Mouse (Mus musculus) central nervous system, embryonic 18 days (tissue): ENCODE data around the gene Tbc1d8b. TPM values are rescaled to one million over a fixed set of nuclear protein-coding genes. Genes with fewer than 3 reads are reported as not detected.

Source experiments
- polyA plus RNA-seq: library from polyadenylated mRNA; depleted of rRNA; stranded (reverse); fragments of >200 nt; gene quantifications from 2 replicates; pipeline ENCODE4 v1.2.3, GENCODE M21; 2012; rRNA removed

Tbc1d8b gene
- 1.3 and 1.6 TPM in 2 replicates for polyA plus RNA-seq

DNA sequence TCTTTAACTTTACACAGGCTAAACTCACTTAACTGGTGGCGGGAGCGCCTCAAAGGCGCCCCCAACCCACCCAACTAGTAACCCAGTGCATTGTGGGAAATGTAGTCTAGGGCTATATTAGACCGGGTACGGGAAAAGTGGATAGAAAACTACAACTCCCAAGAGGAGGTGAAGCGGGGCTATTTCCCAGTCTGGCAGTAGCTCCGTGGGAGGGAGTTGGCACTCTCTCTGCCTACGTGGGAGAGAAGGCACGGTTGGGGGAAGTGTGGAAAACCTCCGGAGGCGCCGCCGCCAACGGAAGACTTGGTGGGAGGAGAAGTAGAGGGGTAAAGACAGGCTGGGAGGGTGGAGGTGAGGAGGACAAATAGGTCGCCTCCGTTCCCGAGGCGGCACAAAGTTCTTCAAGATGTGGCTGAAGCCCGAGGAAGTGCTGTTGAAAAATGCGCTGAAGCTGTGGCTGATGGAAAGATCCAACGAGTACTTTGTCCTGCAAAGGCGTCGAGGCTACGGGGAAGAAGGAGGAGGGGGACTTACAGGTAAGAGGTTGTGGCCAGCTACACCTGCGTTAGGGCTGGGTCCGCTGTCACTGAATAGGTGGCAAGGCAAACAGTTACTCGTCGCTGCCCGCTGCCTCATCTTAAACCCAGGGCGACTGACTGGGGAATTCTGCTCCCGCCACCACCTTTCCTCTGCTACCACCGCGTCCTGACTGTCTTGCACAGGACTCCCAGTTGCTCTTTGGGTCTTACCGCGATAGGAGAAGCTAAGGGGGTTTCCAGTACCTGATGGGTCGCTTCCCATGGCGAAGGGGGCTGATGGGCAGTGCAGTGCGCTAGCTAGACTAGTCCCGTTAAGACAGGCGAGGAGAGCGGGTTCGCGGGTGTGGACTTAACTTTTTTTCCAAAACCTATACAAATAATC is at the start of gene Tbc1d8b:
TSS of gene Tbc1d8b (plus strand) at position 222 of the 921 bp plus-strand sequence.

DNA sequence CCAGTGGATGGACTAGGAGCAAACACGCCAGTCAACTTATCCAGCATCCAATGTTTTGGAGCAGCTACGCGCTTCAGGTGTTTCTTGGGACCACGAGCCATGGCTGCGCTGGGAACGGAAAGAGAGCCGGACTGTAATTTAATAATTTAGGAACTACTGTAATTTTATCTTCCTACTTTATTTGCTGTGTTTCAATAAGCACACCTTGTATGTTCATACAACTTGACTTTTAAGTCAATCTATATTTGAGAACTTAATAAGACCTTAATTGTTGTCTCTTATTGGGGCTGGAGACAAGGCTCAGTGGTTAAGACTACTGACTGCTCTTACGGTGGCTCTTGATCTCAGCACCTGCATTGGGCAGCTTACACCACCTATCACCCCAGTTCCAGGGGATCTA is 29.6 kb downstream of the Tbc1d8b start, which contains the start of gene Gm15013:
TSS of gene Gm15013 (minus strand) at position 101 of the 400 bp plus-strand sequence.

DNA sequence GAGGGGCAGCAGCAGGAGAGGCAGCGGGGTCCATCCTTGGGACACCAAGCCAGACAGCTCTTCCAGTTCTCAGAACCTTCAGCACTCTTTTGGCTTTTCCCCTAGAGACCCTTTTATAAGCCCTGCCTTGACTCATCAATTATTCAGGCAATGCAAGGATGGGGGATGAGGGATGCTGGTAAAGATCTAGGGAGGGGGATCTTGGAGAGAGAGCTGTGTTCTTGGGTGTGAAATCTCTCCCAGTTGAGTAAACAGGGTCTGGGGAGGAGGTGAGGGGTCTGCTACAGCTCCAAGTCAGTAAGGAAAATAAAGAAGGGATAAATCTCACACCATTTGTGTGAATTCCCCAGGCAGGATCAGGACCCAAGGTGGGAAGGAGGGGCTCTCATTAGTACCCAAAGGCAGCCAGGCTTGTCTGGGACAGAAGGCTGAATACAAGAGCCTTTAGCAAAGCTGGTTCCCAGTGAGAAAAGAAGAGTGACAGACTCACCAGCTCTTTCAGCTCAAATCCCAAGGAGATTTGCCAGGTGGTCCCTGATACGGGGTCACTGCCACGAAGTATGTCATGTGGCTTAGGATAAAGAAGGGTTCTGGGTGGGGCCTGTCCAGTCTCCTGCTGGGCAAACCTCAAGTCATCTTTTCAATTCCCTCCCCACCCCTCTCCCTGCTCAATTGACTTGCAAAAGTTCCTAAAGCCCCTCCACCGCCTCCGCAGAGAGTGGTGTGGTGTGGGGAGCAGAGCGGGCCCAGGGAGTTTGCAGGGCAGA is 97.7 kb downstream of the Tbc1d8b start, which contains the start of gene Ripply1:
TSS of gene Ripply1 (minus strand) at position 76 of the 767 bp plus-strand sequence.

DNA sequence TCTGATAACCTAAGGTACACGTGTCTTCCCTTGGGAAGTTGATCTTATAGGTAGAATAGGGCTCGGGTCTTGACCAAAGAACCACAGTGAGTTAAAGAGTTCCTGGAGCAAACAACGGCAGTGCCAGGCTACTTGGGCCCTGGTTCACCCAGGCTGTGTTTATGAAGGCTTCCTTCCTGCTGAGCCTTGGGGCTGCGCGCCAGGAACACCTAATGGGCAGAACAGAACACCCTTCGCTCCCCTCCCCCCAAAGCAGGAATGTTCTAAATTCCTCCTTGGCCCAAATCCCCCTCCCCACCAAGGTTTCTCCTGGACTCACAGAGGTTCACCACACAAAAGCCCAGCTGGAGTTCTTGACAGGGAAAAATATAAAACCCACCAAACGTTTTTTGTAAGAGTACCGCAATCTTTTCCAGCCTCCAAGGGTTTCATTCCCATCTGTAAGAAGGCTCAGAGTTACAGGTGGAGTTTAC is 115.6 kb downstream of the Tbc1d8b start, which contains the start of gene Cldn2:
TSS of gene Cldn2 (plus strand) at position 423 of the 473 bp plus-strand sequence.

Other genes with a start within 250 kb of the Tbc1d8b start
- 0.95 and 1.0 TPM in 2 replicates for gene D330045A20Rik, start 204.6 kb upstream of the Tbc1d8b start, polyA plus RNA-seq
- gene Rnf128, start 121.7 kb upstream of the Tbc1d8b start, polyA plus RNA-seq: 3.2 and 3.3 TPM in 2 replicates
- gene Gm15013, start 29.5 kb downstream of the Tbc1d8b start, polyA plus RNA-seq: not detected in 2 replicates
- gene Ripply1, start 97.4 kb downstream of the Tbc1d8b start, polyA plus RNA-seq: 0.32 and 0.54 TPM in 2 replicates
- 0.45 and 0.90 TPM in 2 replicates for gene Cldn2, start 115.8 kb downstream of the Tbc1d8b start, polyA plus RNA-seq
- 4.9 and 5.3 TPM in 2 replicates for gene Morc4, start 186.7 kb downstream of the Tbc1d8b start, polyA plus RNA-seq